Mouse (Mus musculus): ENCODE measurements around the gene Dcaf8. TPM values are rescaled to one million over a fixed set of nuclear protein-coding genes. Genes with fewer than 3 reads are reported as not detected.
A peak's percentile ranks its signal among the peaks of the same experiment; 100 is the strongest.
"Not testable (repeated sequence)": the region's sequence is repeated elsewhere in the genome, so short reads cannot be mapped to it uniquely, and the experiment has no call there.

The Dcaf8 gene
- polyA plus RNA-seq, 1 experiment from 2014 or later: 162 TPM

DNA sequence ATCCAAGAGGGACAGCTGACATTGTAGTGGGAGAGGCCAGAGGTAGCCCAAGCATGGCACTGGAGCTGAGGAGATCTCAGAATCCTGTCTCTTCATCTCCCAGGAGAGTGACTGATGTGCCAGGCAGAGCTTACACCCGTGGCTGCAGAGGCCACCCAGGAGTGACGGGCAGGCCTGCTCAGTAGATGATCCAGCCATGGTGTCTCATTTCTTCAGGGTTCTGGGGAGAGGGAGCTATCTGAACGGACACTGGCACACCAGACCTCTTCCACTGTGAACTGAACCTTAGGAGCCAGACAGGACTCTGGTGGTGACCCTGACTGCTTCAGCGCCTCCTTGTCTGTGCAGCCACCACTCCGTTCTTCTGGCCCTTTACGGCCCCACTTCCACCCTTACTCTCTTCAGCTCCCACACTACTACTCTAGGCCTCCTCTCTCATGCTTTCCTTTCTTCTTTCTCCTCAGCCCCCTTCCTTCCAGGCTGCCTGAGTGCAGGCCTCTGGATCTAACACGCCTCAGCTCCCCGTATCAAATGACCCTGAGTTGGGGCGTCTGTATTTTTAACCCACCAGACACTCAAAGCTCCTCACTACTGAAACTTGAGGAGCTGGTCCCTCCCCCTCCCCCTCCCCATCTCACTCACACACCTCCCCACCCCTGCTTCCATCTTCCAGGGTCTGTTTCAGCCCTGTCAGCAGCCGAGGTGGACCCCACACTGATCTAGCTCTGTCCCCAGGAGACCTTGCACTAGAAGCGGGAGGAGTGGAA lies 73.6 kb downstream of the Dcaf8 start:
- in situ Hi-C loops (cut with MboI; ENCODE audit: low pct_unique_long_range_greater_than_20kb): no loop called here
- ChIA-PET POLR2A (interaction anchor here (0.7 to 0.8 kb wide), 2 partner anchors 14 to 19 kb away, joined by 3 read pairs; no protein-coding TSS in a partner anchor), CTCF (interaction anchor here (14.5 kb wide), 1 partner anchor 17 kb away, joined by 144 read pairs; no protein-coding TSS in a partner anchor)
- DNase-seq (ENCODE audit: low read depth, low spot score) (no peak), ATAC-seq (no peak)
- H3K27me3 ChIP-seq: no peaks in the 10 kb centered on the region
- TF ChIP-seq CTCF (IDR thresholded peaks at IDR 0.05): no peak

DNA sequence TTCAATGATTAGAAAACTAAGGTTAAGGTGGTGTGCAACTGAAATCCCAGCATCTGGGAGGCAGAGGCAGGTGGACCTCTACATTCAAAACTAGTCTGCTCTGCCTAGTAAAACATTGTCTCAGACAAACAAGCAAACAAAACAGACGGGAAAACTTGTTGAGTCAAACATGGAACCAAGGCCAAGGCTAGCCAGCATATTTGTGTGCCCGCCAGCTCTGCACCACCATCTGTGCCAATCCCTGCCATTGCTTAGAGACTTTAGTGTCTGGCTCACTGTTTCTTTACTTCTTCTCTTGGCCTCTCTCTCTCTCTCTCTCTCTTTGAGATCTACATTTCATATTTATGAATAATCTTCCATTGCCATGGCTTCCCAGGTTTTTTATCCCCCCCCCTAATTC lies 80.3 kb downstream of the Dcaf8 start:
- ATAC-seq: no peak
- no peak for TF ChIP-seq CTCF (IDR thresholded peaks at IDR 0.05)
- ChIA-PET CTCF (interaction anchor here (14.5 kb wide), 1 partner anchor 10 kb away, joined by 144 read pairs; no protein-coding TSS in a partner anchor), POLR2A (interaction anchor here (0.7 to 1.0 kb wide), 3 partner anchors 12 to 1375 kb away, joined by 3 read pairs; no protein-coding TSS in a partner anchor)
- no peaks in the 10 kb centered on the region for H3K27me3 ChIP-seq
- no peak for DNase-seq (ENCODE audit: low read depth, low spot score)
- in situ Hi-C loops (cut with MboI; ENCODE audit: low pct_unique_long_range_greater_than_20kb): no loop called here

DNA sequence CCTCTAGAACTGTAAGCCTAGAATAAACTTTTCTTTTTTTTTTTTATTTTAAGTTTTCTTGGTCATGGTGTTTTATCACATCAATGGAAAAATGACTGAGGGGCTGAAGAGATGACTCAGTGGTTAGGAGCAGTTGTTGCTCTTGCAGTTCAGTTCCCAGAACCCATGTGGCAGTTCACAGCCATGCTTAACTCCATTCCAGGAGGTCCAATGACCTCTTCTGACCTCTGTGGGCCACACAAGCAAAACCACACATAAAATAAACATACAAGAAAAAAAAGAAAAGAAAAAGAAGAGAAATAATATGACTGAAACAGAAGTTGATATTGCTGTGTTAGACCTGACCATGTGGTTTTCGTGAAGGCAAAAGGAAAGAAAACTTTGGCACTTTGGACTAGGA lies 81.3 kb downstream of the Dcaf8 start:
- H3K27me3 ChIP-seq: no peaks in the 10 kb centered on the region
- CTCF ChIA-PET: interaction anchor here (14.5 kb wide), 1 partner anchor 9 kb away, joined by 144 read pairs; no protein-coding TSS in a partner anchor
- POLR2A ChIA-PET: interaction anchor here (1.0 kb wide), 1 partner anchor 23 kb away, joined by 3 read pairs; no protein-coding TSS in a partner anchor
- TF ChIP-seq CTCF (IDR thresholded peaks at IDR 0.05): no peak
- DNase-seq (ENCODE audit: low read depth, low spot score): no peak
- in situ Hi-C loops (cut with MboI; ENCODE audit: low pct_unique_long_range_greater_than_20kb): no loop called here
- no peak for ATAC-seq

DNA sequence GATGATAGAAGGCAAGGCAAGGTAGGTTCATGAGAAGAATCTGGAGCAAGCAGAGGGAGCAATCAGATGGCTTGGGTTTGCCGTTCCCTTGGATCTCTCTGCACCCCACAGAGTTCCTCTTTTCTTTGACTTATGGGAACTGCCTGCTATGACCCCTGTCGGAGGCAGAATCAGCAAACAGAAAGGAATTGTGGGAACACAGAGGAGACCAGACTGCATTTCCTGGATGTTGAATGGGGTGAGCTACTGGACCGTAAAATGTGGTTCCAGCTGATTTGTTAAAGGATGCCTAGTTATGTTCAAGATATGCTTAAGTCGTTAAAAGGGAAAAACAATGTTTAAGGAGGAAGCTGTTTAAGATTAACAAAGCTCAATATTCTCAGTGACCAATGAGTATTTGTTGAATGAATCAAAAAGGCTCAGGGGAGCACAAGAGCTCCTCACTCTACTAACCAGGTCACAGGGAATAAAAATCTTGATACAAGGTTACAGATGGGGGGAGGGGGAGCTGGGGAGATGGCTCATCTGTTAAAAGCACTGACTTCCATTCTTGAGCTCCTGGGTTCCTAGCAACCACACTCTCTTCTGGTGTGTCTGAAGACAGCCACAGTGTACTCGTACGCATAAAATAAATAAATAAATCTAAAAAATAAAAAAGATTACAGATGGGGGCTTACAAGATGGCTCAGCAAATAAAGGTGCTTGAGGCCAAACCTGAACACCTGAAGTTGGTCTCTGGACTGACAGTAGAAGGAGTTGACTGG lies 93.2 kb downstream of the Dcaf8 start:
- H3K27me3 ChIP-seq: no peaks in the 10 kb centered on the region
- ChIA-PET CTCF (interaction anchor here (0.8 to 12.3 kb wide), 5 partner anchors 17 to 115 kb away, joined by 3 to 144 read pairs (median 3); partner anchors contain the start of genes Casq1 and Pex19), POLR2A (interaction anchor here (0.5 to 4.1 kb wide), 4 partner anchors 13 to 38 kb away, joined by 3 to 19 read pairs (median 4); no protein-coding TSS in a partner anchor)
- TF ChIP-seq CTCF (IDR thresholded peaks at IDR 0.05): no peak
- peak; percentile 33 for ATAC-seq
- in situ Hi-C loops (cut with MboI; ENCODE audit: low pct_unique_long_range_greater_than_20kb): no loop called here
- peak; percentile 85 for DNase-seq (ENCODE audit: low read depth, low spot score)

DNA sequence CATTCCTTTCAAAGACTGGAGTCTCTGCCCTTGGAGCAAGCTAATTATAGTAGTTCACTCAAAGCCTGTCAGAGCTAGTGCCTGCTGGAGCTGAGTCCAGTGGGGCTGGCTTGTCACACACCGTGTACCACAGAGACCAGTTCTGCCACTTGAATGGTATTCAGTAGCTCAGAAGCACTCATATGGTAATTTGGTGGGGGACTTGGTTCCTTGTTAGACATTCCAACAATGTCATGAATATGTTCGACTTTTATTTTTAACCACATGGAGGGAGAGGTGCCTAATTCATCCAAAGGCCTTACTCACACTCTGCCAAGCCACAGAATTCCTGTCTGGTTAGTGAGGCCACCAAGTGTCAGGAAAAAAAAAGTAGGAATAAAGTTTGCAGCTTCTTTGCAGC lies 94.5 kb downstream of the Dcaf8 start:
- ATAC-seq (peak; percentile 93), DNase-seq (ENCODE audit: low read depth, low spot score) (peak; percentile 91)
- no peaks in the 10 kb centered on the region for H3K27me3 ChIP-seq
- POLR2A ChIA-PET: interaction anchor here (0.6 to 4.1 kb wide), 5 partner anchors 25 to 65 kb away, joined by 4 to 19 read pairs (median 5); partner anchors contain the start of gene Pea15a
- in situ Hi-C loops (cut with MboI; ENCODE audit: low pct_unique_long_range_greater_than_20kb): no loop called here
- peak; percentile 16 for TF ChIP-seq CTCF (IDR thresholded peaks at IDR 0.05)
- CTCF ChIA-PET: interaction anchor here (1.0 to 12.3 kb wide), 12 partner anchors 12 to 123 kb away, joined by 3 to 144 read pairs (median 6); partner anchors contain the start of gene Casq1

DNA sequence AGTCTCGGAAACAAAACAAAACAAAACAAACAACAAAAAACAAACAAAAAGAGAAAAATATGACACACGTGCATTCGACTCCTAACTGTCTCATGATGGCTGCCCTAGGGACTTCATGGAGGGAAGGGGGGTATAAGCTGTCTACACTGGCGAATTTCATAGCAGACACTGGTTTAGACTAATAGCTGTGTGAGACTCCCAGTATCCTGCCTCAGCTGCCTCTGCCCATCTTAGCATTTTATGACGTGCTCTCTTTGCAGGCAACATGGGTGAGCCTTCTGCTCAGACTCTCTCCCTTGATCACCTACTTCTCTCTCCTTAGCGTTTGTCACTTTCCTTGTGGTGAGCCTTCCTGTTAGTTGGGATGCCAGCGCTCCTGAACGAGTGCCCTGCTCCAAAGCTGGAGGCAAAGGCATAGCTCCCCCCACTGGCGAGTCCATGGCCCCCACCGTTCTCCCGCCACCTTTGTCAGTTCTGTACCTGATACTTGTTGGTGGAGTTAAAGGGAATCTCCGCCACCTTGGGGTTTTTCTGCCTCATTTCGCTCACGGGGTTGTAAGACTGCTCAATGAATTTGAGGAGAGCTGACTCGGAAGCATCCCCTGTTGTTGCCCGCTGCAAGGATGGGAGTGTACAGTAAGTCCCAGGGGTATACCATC lies 95.8 kb downstream of the Dcaf8 start:
- ChIA-PET POLR2A (interaction anchor here (1.5 to 4.1 kb wide), 3 partner anchors 26 to 64 kb away, joined by 5 to 19 read pairs (median 11); no protein-coding TSS in a partner anchor), CTCF (interaction anchor here (0.8 to 12.3 kb wide), 10 partner anchors 11 to 124 kb away, joined by 3 to 144 read pairs (median 6); partner anchors contain the start of gene Casq1)
- H3K27me3 ChIP-seq: no peaks in the 10 kb centered on the region
- in situ Hi-C loops (cut with MboI; ENCODE audit: low pct_unique_long_range_greater_than_20kb): no loop called here
- ATAC-seq (no peak), DNase-seq (ENCODE audit: low read depth, low spot score) (no peak)
- TF ChIP-seq CTCF (IDR thresholded peaks at IDR 0.05): no peak

DNA sequence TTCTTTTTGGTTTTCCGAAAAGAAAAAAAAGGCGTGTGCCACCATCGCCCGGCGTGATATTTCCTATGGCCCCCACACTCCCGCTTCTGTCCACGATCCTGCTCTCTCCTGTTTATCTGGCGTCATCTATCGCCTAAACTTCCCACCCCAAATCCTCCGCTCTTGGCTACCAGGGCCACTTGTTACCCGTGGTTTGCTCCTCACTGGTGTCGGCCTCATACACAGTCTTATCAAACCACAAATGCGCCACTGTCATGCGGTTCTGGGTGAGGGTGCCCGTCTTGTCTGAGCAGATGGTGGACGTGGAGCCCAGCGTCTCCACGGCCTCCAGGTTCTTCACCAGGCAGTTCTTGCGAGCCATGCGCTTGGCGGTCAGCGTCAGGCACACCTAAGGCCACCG lies 96.8 kb downstream of the Dcaf8 start:
- DNase-seq (ENCODE audit: low read depth, low spot score); ATAC-seq; H3K27me3 ChIP-seq; POLR2A ChIA-PET; in situ Hi-C loops (cut with MboI; ENCODE audit: low pct_unique_long_range_greater_than_20kb): not testable (repeated sequence)
- CTCF ChIA-PET: interaction anchor here (0.9 to 12.3 kb wide), 4 partner anchors 21 to 91 kb away, joined by 3 to 144 read pairs (median 12); partner anchors contain the start of gene Casq1

Other genes with a start within 250 kb of the Dcaf8 start
- gene Slamf6, start 230.6 kb upstream of the Dcaf8 start, polyA plus RNA-seq (2021): not detected
- gene Vangl2, start 119.6 kb upstream of the Dcaf8 start, polyA plus RNA-seq (2021): 11.5 TPM
- gene Nhlh1, start 90.5 kb upstream of the Dcaf8 start, polyA plus RNA-seq (2021): not detected
- gene Copa, start 65.6 kb upstream of the Dcaf8 start, polyA plus RNA-seq (2021): 181 TPM
- gene Ncstn, start 65.3 kb upstream of the Dcaf8 start, polyA plus RNA-seq (2021): 144 TPM
- 104 TPM for gene Pex19, start 21.3 kb upstream of the Dcaf8 start, polyA plus RNA-seq (2021)
- 723 TPM for gene Pea15a, start 58.7 kb downstream of the Dcaf8 start, polyA plus RNA-seq (2021)
- 4.2 TPM for gene Casq1, start 71.8 kb downstream of the Dcaf8 start, polyA plus RNA-seq (2021)
- 0.06 TPM for gene Atp1a4, start 110.3 kb downstream of the Dcaf8 start, polyA plus RNA-seq (2021)
- gene Igsf8, start 113.6 kb downstream of the Dcaf8 start, polyA plus RNA-seq (2021): 148 TPM
- 0.69 TPM for gene Atp1a2, start 150.0 kb downstream of the Dcaf8 start, polyA plus RNA-seq (2021)
- 0.08 TPM for gene Kcnj9, start 181.2 kb downstream of the Dcaf8 start, polyA plus RNA-seq (2021)
- gene Kcnj10, start 193.1 kb downstream of the Dcaf8 start, polyA plus RNA-seq (2021): 0.04 TPM
- 6.6 TPM for gene Pigm, start 228.5 kb downstream of the Dcaf8 start, polyA plus RNA-seq (2021)